Mouse (Mus musculus): ENCODE data around the gene Fam120c.
"Not testable (repeated sequence)": the region's sequence is repeated elsewhere in the genome, so short reads cannot be mapped to it uniquely, and the experiment has no call there.

Gene Fam120c

GRCm38 (mm10) chrX:151343761-151344500, at the start of gene Fam120c:
Gene Fam120c, plus strand, starts transcription at chrX:151344175.
- peak; percentile 62 for DNase-seq (ENCODE audit: low read depth, low spot score)

- DNase-seq (ENCODE audit: low read depth, low spot score): peak; percentile 0
These were observed 45.6 kb upstream of the Fam120c start for GRCm38 (mm10) chrX:151298329-151298728.

- no peak for DNase-seq (ENCODE audit: low read depth, low spot score)
These were observed 30.2 kb upstream of the Fam120c start for GRCm38 (mm10) chrX:151313732-151314131.

- no peak for DNase-seq (ENCODE audit: low read depth, low spot score)
These were observed 10.4 kb upstream of the Fam120c start for GRCm38 (mm10) chrX:151333615-151334014.

GRCm38 (mm10) chrX:151337804-151338203, 6.2 kb upstream of the Fam120c start:
- peak; percentile 86 for DNase-seq (ENCODE audit: low read depth, low spot score)

GRCm38 (mm10) chrX:151344501-151344984, 568 bp downstream of the Fam120c start:
- peak; percentile 35 for DNase-seq (ENCODE audit: low read depth, low spot score)

GRCm38 (mm10) chrX:151345333-151346125, 1.6 kb downstream of the Fam120c start:
- peak; percentile 27 for DNase-seq (ENCODE audit: low read depth, low spot score)

GRCm38 (mm10) chrX:151347278-151347677, 3.3 kb downstream of the Fam120c start:
- no peak for DNase-seq (ENCODE audit: low read depth, low spot score)

- no peak for DNase-seq (ENCODE audit: low read depth, low spot score)
These were observed 5.3 kb downstream of the Fam120c start for GRCm38 (mm10) chrX:151349322-151349721.

GRCm38 (mm10) chrX:151418801-151419200, 74.8 kb downstream of the Fam120c start:
- DNase-seq (ENCODE audit: low read depth, low spot score): no peak

GRCm38 (mm10) chrX:151420791-151421190, 76.8 kb downstream of the Fam120c start:
- DNase-seq (ENCODE audit: low read depth, low spot score): no peak

GRCm38 (mm10) chrX:151443637-151444036, 99.7 kb downstream of the Fam120c start:
- no peak for DNase-seq (ENCODE audit: low read depth, low spot score)

- no peak for DNase-seq (ENCODE audit: low read depth, low spot score)
These were observed 100.2 kb downstream of the Fam120c start for GRCm38 (mm10) chrX:151444189-151444588.

GRCm38 (mm10) chrX:151488128-151488527, 144.2 kb downstream of the Fam120c start:
- DNase-seq (ENCODE audit: low read depth, low spot score): no peak

GRCm38 (mm10) chrX:151493269-151493668, 149.3 kb downstream of the Fam120c start:
- not testable (repeated sequence) for DNase-seq (ENCODE audit: low read depth, low spot score)

- no peak for DNase-seq (ENCODE audit: low read depth, low spot score)
These were observed 152.6 kb downstream of the Fam120c start for GRCm38 (mm10) chrX:151496596-151496995.

- no peak for DNase-seq (ENCODE audit: low read depth, low spot score)
These were observed 164.6 kb downstream of the Fam120c start for GRCm38 (mm10) chrX:151508536-151508935.

GRCm38 (mm10) chrX:151509906-151510305, 165.9 kb downstream of the Fam120c start:
- no peak for DNase-seq (ENCODE audit: low read depth, low spot score)

- no peak for DNase-seq (ENCODE audit: low read depth, low spot score)
These were observed 169.1 kb downstream of the Fam120c start for GRCm38 (mm10) chrX:151513066-151513465.

GRCm38 (mm10) chrX:151513694-151514093, 169.7 kb downstream of the Fam120c start:
- DNase-seq (ENCODE audit: low read depth, low spot score): no peak

- no peak for DNase-seq (ENCODE audit: low read depth, low spot score)
These were observed 174.2 kb downstream of the Fam120c start for GRCm38 (mm10) chrX:151518181-151518580.

- no peak for DNase-seq (ENCODE audit: low read depth, low spot score)
These were observed 176.1 kb downstream of the Fam120c start for GRCm38 (mm10) chrX:151520127-151520457.
